8 mouse cellular contexts compared by ENCODE assay signal in the genomic region with DNA sequence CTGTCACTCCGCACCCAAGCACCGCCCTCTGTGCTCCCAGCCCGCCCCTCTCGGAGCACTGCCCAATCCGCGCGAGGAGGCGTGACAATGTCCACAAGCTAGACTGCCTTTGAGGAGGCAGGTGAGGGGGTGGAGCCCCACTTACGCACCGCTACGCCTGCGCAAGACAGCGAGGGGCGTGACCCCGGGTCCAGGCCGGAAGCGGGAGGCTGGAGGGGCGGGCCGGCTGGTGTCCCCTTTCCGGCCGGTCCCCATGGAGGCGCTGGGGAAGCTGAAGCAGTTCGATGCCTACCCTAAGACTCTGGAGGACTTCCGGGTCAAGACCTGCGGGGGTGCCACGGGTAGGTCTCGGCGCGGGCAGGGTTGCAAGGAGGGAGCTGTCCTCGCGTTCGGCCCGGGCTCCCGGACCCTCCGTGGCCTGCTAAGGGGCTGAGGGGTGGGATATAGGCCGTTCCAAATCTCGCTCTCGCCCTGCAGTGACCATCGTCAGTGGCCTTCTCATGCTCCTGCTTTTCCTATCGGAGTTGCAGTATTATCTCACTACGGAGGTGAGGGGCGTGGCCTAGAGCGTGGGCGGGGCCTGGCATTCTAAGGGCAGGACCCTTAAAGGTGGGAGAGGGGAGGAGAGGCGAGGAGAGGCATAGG. TPM values are rescaled to one million over a fixed set of nuclear protein-coding genes. Genes with fewer than 3 reads are reported as not detected.
A peak's percentile ranks its signal among the peaks of the same experiment; 100 is the strongest.
DNase-seq lines count a peak whose midpoint lies in the region; ATAC-seq and TF ChIP-seq lines count a peak whose summit lies in the region.

A gene (minus strand): TSS at position 90 of the 645 bp plus-strand sequence.
A gene (plus strand): TSS at position 158 of the 645 bp plus-strand sequence.

- H3K36me3 ChIP-seq in ES-E14 (ENCODE audit: control insufficient read depth, insufficient read depth, low read length, poor library complexity, severe bottlenecking) = peaks cover 22% of the 10 kb centered on the region
- H3K36me3 ChIP-seq in forebrain, embryonic 15.5 days = peaks cover 31% of the 10 kb centered on the region

- H3K9ac ChIP-seq in ES-E14 (ENCODE audit: insufficient read depth, low read depth, low read length, poor library complexity, severe bottlenecking) = peak within 1 kb of the TSS; percentile 91
- peak within 1 kb of the TSS; percentile 80 for H3K9ac ChIP-seq in forebrain, embryonic 15.5 days (replicated peaks)

- TF ChIP-seq CTCF in lung, adult 2 months (IDR thresholded peaks at IDR 0.05; ENCODE audit: insufficient read depth, low read length) = no peak

- no peaks in the 10 kb centered on the region for H3K9me3 ChIP-seq in ES-E14 (ENCODE audit: control insufficient read depth, insufficient read depth, low read depth, low read length)
- no peaks in the 10 kb centered on the region for H3K9me3 ChIP-seq in forebrain, embryonic 15.5 days

- H3K4me3 ChIP-seq in ES-E14 (ENCODE audit: insufficient read depth in 1 of 2, low read depth in 1 of 2, low read length in 2 of 2, poor library complexity in 1 of 2, severe bottlenecking in 1 of 2) = peak within 1 kb of the TSS; percentile 88 to 91
- H3K4me3 ChIP-seq in forebrain, embryonic 15.5 days = peak within 1 kb of the TSS; percentile 78
- peak within 1 kb of the TSS; percentile 77 for H3K4me3 ChIP-seq in lung, adult 2 months (replicated peaks; ENCODE audit: extremely low read depth, low read depth, low read length)

- TF ChIP-seq POLR2A in lung, adult 2 months (IDR thresholded peaks at IDR 0.05; ENCODE audit: borderline replicate concordance, extremely low read depth, low read depth, low read length) = peak; percentile 37; the same call in 1 of the 2 replicates

- intact Hi-C loops in heart, postnatal 25 days (cut with DNase I) = loop anchor here (5.0 kb wide), 1 partner anchor 104 kb away; a partner anchor contains a TSS

- no peaks in the 10 kb centered on the region for H3K27me3 ChIP-seq in forebrain, embryonic 15.5 days

- in situ Hi-C loops in ES-E14 (cut with MboI; ENCODE audit: low sequenced_read_pairs in 2 of 2, unreplicated experiment in 2 of 2) = no loop called here

- peak within 1 kb of the TSS; percentile 63; the same call in 1 of the 2 replicates for H3K27ac ChIP-seq in ES-E14 (ENCODE audit: insufficient read depth, low read depth, low read length, poor library complexity, severe bottlenecking)
- peak within 1 kb of the TSS; percentile 77 for H3K27ac ChIP-seq in forebrain, embryonic 15.5 days (replicated peaks)

- peak; percentile 98 for DNase-seq in ES-E14 (ENCODE audit: low read depth, low spot score)
- DNase-seq in cerebellum, adult 11-12 months = peak; percentile 99
- DNase-seq in heart, postnatal 25 days (ENCODE audit: low spot score) = peak; percentile 96
- peak; percentile 95 to 97 for DNase-seq in layer of hippocampus, adult 18-20 months (ENCODE audit: low spot score in 2 of 2)
- DNase-seq in lung, adult 2 months = peak; percentile 99
- DNase-seq in thymus, adult 18-20 months = peak; percentile 98

- WGBS in forebrain, embryonic 15.5 days = under 1% methylated on average over 45 of the region's 45 CpGs
- under 1% methylated on average over 45 of the region's 45 CpGs for WGBS in lung, adult 2 months

- peak within 1 kb of the TSS; percentile 67 for H3K4me2 ChIP-seq in forebrain, embryonic 15.5 days (replicated peaks)

- ATAC-seq in forebrain, embryonic 15.5 days (replicated peaks) = peak; percentile 99
- ATAC-seq in neutrophil, adult 5-6 weeks (ENCODE audit: extremely low read depth, insufficient number of reproducible peaks, low FRiP score, poor library complexity, severe bottlenecking) = peak; percentile 99

- peaks cover 0 to 5% of the 10 kb centered on the region in 2 experiments; a peak in 2 of 4 replicates for H3K4me1 ChIP-seq in ES-E14 (ENCODE audit: control insufficient read depth in 2 of 2, insufficient read depth in 2 of 2, low read length in 2 of 2, poor library complexity in 1 of 2)
- peaks cover 12% of the 10 kb centered on the region for H3K4me1 ChIP-seq in forebrain, embryonic 15.5 days
- H3K4me1 ChIP-seq in lung, adult 2 months (ENCODE audit: control insufficient read depth, insufficient read depth, low read length) = no peaks in the 10 kb centered on the region

TF ChIP-seq in ES-E14, 5 proteins besides CTCF, POLR2A, EP300 and RAD21:
- no peak for TF ChIP-seq ZNF384 (IDR thresholded peaks at IDR 0.05; ENCODE audit: low read depth, low read length)
- TF ChIP-seq CHD2 (IDR thresholded peaks at IDR 0.05; ENCODE audit: low read depth, low read length) = no peak
- peak; percentile 73 for TF ChIP-seq HCFC1 (IDR thresholded peaks at IDR 0.05; ENCODE audit: borderline replicate concordance, insufficient read depth, low read length)

RNA-seq across cellular contexts. Expression of the first gene that starts in this region (rescaled TPM):
- total RNA-seq in ES-E14 (2012; rRNA removed) = 0.98 and 1.5 TPM in 2 replicates
- polyA plus RNA-seq in forebrain, embryonic 15.5 days (2015; fragmentation: Nextera tagmentation; extraction: Ambion mirVana) = 1.8 TPM in 2 replicates
- total RNA-seq in heart, postnatal 25 days (2021) = under 1 TPM; 0.10 to 0.61 TPM
- 1 to 10 TPM; 1.4 to 1.5 TPM for total RNA-seq in layer of hippocampus, adult 18-20 months (2021)
- polyA plus RNA-seq in lung, adult 2 months (2012; rRNA removed) = 1.0 and 1.8 TPM in 2 replicates
- total RNA-seq in neutrophil, adult 5-6 weeks (2017) = 1.1 and 1.4 TPM in 2 replicates

RNA-seq across cellular contexts. Expression of the second gene that starts in this region (rescaled TPM):
- 134 and 213 TPM in 2 replicates for total RNA-seq in ES-E14 (2012; rRNA removed)
- 341 and 364 TPM in 2 replicates for polyA plus RNA-seq in forebrain, embryonic 15.5 days (2015; fragmentation: Nextera tagmentation; extraction: Ambion mirVana)
- 10 to 100 TPM; 59.4 to 62.7 TPM for total RNA-seq in heart, postnatal 25 days (2021)
- total RNA-seq in layer of hippocampus, adult 18-20 months (2021) = 100 to 1,000 TPM; 214 to 229 TPM
- 227 and 260 TPM in 2 replicates for polyA plus RNA-seq in lung, adult 2 months (2012; rRNA removed)
- 61.0 and 68.6 TPM in 2 replicates for total RNA-seq in neutrophil, adult 5-6 weeks (2017)

Comparison
In these comparisons a context has a peak if more than half of its experiments do, and no peak if none do; other contexts are left out.
1. Peak in every context shown above with its lines: DNase-seq, ATAC-seq, H3K4me3 ChIP-seq and H3K27ac ChIP-seq.